1 mouse cellular context compared by ENCODE assay signal in the genomic region with DNA sequence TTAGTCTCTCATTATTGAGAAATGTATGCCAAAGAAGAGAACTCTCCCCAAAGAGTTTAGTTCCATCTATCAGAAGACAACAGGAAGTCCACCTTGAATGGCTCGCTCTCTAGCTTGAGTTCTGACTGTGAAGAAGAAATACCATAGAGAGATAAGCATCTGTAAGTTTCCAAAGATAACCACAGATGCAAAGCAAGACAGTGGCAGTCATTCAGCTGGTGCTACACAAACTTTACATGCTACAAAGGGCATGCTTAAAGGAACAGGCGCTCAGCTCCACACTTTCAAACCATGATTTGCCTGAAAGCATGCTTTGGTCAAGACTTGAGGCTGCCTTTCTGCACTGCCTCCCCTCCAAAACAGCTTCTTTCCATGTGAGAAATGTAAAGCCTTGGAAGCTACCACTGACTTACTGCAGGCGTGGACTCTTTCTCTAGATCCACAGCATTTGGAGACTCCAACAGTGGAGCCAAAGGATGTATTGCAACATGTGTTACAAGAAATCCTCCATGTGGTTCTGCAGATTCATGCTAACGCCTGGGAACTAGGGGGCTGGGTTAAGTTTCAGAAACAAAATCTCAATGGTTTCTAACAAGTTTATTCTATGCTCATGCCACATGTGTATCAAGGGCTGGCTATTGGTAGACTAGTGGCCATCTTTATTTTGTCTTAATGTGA.
A peak's percentile ranks its signal among the peaks of the same experiment; 100 is the strongest.
TF ChIP-seq lines count a peak whose summit lies in the region.

No protein-coding gene starts in this region.

TF ChIP-seq in CH12.LX, 34 proteins besides CTCF, POLR2A, EP300 and RAD21 (continued from another document):
- TF ChIP-seq IRF4 (IDR thresholded peaks at IDR 0.05; ENCODE audit: low read depth, low read length) (peak; percentile 75; the same call in 1 of the 2 replicates), NELFE (IDR thresholded peaks at IDR 0.05; ENCODE audit: low read depth, low read length) (no peak), ETS1 (conservative IDR thresholded peaks at IDR 0.05; ENCODE audit: low read depth, low read length) (peak; percentile 55)
